Mouse (Mus musculus) bone marrow, adult 2 months (tissue): ENCODE results near the gene Raet1e.
"Not testable (repeated sequence)": the region's sequence is repeated elsewhere in the genome, so short reads cannot be mapped to it uniquely, and the experiment has no call there.

Source experiments
- CTCF ChIP-seq: fragments of 200-500 bp; IDR thresholded peaks from 2 replicates; pipeline ENCODE4 v1.5.1; 2011; ENCODE audit warnings: low read length, control low read depth; ENCODE audit not compliant: control insufficient read depth, insufficient read depth
- POLR2A ChIP-seq: fragments of 200-500 bp; IDR thresholded peaks from 2 replicates; pipeline ENCODE4 v1.6.1; 2011; ENCODE audit warnings: low read depth, mild to moderate bottlenecking, control low read depth, low read length, borderline replicate concordance; ENCODE audit not compliant: control insufficient read depth

GRCm38 (mm10) chr10:22142194-22142593 lies 16.2 kb upstream of the Raet1e start:
- not testable (repeated sequence) for TF ChIP-seq CTCF, POLR2A
